Mouse (Mus musculus) cerebellum, postnatal 10 days (tissue): Measurements from ENCODE around the gene Gngt1.

ENCODE experiments used
- DNase-seq, 2 experiments: peaks; one replicate each; pipeline ENCODE4 v3.0.0; 2021; ENCODE audit warnings: mixed read lengths in 2 of 2

Gngt1 gene

DNA sequence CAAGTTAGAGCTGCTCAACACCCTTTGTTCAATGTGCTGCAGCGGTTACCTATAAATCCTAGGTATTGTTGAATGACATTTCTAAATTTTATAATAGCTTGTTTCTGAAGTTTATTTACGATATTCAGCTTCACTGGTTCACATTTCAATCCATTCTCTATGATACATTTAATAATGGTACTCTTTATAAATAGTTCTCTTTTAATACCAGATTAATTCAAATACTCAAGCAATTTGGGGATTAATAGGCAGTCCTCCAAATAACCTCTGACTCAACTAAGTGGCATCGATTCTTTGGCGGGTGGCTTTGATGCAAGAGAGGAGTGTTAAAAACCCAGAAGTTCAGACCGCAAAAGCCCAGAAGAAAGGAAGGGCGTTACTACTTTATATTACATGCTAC, at the start of gene Gngt1:
Gngt1 (plus strand) TSS at position 301 of the 400 bp plus-strand sequence.
- no peak for DNase-seq

DNA sequence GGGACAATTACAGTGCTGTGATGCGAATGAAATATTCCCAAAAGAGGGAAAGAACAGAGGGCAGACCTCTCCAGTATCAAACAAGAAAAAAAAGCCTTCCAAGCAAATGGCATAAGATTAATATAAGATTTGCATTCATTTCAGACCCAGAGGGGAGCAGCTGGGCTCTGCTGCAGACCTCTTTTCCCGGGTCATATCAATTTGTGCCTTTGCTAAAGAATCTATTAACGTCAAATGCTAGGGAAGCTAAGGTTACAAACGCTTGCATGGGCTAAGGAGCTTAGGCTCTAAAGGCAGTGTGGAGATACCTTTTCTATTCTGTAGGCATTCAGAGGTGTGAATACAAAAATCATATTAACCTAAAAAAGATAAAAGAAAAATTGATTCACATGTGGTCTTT, 38.6 kb upstream of the Gngt1 start:
- DNase-seq: no peak

DNA sequence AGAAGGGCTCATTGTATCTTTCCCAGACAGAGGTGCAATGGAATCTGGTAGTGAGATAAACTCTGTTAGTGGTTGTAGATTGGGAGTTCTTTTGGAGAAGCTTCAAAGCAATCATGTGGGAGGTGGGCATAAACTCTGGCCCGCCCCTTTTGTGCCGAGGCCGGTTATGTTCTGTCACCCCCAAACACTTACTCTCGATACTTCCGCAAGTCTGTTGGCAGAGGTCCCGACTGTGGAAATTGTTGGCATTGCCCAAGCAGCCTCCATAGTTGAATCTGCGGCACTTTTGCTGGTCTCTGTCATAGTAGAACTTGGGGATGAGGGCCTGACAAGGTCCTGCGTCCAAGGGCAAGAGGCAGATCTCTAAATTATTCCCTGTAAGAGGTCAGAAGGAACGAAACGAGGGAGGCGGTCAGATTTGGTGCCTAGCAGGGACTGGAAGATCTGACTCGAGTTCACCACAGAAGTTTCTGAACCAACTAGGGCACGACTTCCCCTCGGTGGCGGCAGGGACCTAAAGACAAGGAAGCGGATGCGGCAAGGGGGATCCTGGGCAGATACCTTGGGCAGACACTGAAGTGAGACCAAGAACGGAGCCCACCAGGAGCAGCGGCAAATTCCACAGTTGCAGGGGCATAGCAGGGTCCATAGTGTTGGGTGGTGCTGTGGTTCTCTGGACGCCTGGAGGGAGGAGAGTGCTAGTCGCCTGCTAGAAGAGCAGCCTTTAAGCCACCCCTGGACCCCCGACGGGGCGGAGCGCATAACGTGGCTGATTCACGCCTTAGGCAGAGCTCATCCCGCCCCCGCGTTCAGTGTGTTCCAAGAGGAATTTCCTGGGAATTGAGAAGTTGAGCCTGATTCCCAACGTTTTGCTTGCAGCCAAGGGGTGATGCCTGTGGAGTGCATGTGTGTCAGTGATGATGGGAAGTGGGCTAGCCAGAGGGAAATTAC, 25.6 kb upstream of the Gngt1 start:
- DNase-seq: peak; percentile 13 to 35

DNA sequence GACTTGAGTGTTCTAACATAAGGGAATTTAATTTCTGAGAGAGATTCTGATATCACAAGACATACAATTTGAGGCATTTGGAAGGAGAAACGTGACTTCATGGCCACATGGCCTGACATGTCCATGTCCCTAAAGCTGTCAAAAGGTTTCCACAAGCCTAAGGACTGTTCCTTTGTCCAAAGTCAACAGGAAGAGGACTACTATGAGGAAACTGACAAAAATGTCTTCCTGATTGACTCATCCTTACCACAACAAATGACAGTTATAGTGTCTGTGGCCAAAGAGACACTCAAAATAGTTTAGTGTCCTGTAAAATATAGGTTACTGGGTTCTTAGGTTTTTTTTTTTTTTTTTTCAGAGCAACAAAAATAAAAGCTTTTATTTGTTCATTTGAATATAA, 19.9 kb upstream of the Gngt1 start:
- DNase-seq: no peak

DNA sequence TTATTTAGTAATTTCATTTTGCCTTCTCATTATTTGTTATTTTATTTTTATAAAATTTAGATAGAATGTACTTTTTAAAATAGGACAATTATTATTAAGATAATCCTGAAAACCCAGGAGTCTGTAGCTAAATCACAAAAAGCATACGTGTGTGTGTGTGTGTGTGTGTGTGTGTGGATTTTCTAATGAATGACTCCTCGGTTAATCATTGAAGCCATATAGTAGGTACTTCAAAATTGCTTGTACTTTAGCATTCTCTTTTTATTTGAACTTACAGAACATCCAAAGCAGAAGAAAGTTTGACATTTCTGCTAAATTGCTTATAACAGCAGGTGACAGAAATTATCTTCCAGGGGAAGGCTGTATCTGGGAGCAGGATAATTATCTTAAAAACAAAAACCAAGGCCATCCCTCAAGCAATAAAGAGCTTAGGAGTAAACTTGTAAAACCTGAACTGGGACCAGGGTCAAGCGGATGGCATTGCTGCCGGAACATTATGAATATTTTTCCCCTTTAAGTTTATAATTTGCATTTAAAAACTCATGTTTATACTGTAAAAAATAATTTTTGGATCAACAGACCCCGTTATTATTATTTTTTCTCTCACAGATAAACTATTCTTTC, 10.8 kb upstream of the Gngt1 start:
- no peak for DNase-seq

DNA sequence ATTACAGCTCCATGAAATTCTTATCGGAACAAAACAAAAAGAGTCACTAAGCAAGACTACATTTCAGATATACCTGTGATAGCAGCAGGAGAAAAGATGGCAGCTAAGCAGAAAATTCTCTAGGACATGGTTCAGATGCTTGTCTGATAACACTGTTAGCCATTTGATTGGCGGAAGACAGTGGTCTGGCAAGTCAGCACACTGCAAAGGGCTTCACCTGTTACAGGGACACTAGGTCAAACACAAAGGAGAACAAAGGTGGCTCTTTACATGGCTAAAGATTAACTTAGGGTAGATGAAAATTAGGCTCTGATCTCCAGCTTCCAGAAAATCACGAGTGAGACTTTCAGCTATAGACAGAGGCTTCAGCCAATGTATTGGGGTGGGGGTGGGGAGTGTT, 4.8 kb upstream of the Gngt1 start, which contains the start of gene Tfpi2:
Tfpi2 (minus strand) TSS at position 170 of the 400 bp plus-strand sequence.
- no peak for DNase-seq

DNA sequence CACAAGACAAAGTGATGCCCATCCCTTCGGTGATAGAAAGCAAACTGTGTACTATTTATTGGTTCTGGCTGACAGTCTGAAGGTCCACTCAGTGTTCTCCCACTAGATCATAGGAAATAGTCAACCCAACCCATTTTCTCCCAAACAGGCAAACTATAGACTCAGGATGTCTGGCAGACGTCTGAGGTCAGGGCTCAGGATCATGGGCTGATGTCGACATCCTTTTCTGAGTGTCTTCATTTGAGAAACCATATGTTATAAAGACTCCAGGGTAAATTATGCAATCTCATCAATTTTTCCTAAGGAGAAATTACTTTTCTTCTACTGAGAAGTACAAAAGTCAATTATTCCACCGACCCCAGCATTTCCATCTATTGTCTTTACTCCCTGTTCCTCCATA, 4.5 kb downstream of the Gngt1 start:
- no peak for DNase-seq

DNA sequence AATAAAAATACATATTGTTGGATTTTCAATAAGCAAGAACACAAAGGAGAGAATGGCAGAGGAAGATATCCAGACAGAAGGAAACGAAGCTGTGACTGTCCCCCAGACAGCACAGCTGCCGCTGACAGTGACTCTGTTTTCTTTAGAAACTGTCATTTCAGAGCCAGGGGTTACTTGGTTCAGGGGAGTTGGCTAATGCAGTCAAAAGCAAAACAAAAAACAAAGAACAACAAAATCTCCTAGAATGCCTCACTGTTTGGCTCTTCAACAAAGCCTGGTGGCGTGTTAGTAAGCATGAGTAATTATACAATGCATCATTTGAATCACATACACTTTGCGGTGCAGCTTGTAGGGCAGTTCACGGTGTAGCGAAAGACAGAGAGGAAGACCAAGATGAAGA, 5.7 kb downstream of the Gngt1 start:
- no peak for DNase-seq

DNA sequence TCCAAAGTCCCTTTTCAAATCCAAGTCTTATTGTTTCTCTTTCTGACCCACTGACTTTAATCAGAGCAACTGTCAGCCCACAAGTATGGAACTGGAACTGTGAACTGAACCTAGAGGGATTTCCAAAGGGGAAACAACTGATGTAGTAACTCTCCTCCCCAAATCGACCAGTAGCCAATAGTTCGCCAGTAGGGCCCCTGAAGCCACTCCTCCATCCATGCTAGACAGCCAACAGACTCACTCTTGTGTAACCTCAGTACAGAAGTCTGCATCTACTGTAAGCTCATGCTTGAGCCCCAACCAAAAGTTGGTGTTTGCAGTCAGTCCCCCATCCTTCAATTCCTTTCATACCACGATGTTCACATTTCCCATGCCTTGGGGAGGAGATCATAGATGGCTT, 7.1 kb downstream of the Gngt1 start:
- no peak for DNase-seq

DNA sequence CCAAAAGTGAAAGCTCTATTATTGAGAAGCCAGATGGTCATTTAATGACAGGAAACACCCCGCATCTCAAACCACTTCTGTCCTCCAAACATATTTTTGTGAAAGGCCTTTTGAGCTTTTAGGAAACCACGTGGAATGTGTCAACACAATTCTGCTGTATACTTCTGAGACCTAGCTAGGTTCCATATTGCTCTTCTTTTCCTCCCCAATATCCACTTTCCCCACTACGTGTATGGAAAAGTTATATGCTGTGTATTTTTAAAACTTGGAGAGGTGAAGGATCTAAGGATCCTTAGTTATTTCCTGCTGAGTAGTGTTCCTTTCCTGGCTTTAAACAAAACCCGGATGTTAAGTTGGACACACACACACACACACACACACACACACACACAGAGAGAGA, 9.9 kb downstream of the Gngt1 start:
- DNase-seq: no peak

DNA sequence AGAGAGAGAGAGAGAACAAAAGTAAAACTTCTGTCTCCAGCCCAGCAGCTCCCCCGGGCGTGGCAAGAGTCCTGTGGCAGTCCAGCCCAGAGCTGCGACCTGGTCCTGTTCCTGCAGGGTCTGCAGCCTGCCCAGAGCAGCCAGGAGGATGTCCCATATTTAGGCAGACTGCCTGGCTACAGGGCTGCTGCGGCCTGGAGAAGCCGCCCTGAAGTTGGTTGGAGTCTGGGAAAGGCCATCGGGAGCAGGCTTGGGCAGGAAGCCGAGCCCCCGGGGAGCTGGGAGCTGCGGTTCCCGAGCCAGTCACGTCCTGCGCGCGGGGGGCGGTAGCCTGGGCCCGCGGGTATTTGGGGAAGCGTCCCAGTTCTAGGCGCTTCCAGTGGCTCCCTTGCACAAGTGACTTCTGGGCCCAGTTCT, 10.3 kb downstream of the Gngt1 start, which contains the start of gene Gng11:
Gng11 (plus strand) TSS at position 15 of the 417 bp plus-strand sequence.
- peak; percentile 50 to 68 for DNase-seq

DNA sequence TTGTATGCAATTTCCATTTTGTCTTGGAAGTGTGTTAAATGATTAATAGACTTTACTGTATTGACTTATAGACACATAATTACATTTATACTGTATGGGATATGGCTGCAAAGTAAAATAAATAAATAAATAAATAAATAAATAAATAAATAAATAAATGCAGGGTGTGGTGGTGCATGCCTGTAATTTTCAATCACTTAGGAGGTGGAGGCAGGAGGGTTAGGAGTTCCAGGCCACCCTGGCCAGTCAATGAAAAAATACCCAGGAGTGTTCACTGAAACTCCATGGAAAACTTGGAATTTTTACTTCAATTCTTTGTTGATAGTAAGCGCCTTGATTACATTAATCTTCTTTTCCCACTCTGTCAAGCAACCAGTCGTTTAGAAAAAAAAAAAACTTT, 11.2 kb downstream of the Gngt1 start:
- no peak for DNase-seq

DNA sequence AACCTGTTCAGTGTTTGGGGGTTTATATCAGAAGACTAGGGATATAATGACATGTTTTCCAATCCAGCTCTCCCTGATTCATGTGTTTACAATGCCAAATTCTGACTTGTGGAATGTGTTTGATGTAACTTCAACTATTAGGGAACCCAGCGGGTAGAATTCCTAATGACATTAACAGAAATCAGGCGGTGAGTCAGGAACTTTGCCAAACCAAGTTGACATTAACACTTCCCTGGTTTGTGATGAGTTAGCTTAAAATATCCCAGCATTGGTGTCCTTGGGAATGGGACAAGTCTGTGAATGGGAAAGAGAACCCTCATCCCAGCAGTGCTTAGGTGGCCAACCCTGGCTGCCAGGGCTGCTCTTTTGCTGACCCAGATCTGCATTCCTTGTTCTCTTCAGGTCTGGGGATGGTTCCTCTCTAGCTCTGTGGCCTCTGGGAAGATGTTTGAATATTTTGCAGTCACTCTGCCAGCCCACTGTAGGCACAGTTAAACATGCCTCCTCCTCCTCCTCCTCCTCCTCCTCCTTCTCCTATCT, 15.0 kb downstream of the Gngt1 start:
- no peak for DNase-seq

DNA sequence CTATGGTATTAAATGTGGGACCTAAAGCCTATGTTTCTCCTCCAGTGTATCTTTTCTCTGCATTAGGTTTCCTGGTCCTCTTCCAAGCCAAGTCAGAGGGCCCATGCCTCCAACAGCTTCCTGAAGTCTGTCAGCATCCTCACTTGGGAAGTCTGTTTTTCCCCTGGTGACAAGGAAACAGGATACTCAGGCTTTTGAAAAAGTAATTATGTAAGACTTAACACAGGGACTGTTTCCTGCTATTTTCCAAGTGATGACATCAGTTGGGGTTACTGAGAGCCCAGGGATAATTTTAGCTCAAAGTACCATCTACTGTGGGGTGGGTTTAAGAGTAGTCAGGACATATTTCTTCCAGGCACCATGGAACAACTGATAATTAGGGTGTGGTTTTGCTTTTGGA, 16.0 kb downstream of the Gngt1 start:
- DNase-seq: no peak

DNA sequence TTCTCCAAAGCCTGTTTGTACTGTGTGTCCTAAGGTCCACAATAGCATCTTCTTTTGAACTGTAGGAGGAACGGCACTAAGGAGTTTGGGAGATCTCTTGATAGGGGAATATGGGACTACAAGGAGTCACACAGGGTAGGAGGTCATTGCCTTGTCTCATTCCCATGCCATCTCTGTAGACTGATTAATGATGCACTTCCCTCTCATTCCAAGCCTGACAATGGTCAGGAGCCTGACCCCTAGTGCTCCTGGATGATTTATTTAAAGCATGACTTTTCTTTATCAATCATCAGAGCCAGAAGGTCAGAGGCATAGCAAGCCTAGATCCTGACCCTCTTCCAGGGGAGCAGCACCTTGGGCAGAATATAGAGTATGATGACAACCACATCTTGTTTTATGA, 29.1 kb downstream of the Gngt1 start:
- DNase-seq: no peak

DNA sequence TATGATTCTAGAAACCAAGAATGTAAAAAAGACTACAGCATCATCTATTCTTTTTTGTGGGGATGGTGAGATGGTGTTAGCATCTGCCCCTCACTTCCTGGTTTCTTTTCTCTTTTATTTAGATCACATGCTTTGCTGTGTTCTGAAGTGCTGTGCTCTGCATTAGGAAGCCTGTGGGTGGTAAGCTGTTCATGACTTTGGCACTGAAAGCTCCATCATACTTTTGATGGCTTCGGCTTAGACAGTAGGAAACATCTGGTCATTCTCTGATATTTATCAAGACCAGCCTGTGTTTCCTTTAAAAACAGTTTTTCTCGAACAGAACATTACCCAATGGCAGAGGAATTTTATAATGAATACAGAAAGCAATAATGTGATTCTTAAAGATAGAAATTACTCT, 32.8 kb downstream of the Gngt1 start:
- no peak for DNase-seq

DNA sequence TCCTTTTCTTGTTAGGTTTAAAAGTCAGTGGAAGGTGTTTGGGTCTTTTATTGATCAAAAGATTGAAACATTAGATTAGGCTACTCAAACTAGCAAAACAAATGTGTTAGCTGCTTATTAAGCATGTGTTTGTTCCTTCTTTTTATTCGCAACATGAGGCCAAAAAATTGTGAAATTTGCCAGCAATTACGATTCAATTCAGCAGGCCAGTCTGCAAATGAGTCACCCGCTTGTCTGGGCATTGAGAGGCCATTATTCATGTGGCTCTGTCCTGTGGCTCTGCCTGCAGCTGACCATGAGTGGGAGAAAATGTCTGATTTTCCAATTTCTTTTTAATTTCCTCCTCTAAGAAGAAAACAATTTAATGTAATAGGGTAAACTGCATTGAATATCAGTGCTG, 37.4 kb downstream of the Gngt1 start:
- peak in 1 of 2 experiments; percentile 1 for DNase-seq

DNA sequence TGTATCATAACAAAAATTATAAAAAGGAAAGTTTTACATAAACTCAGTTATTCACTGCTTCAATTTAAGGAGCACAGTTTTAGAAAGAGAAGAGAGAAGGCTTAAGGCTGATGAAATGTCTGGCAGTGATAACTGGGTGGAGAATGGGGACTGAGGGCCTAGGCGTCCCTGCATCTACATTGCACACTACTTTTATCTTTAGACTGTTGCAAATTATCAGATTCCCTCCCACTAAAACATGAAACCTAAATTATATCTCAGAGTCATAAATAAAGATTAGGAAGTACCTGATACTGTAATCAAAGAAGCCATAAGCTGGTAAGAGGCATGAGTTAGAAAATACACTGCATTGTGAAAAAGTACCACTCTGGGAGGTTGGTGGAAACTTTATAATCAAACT, 48.2 kb downstream of the Gngt1 start:
- no peak for DNase-seq
